Mouse (Mus musculus) layer of hippocampus, postnatal 36 days (tissue): Measurements from ENCODE around the gene Car14. TPM values are rescaled to one million over a fixed set of nuclear protein-coding genes. Genes with fewer than 3 reads are reported as not detected.
"Not testable (repeated sequence)": the region's sequence is repeated elsewhere in the genome, so short reads cannot be mapped to it uniquely, and the experiment has no call there.

Source experiments
- DNase-seq, 2 experiments: peaks; one replicate each; pipeline ENCODE4 v3.0.0; 2022
- total RNA-seq, 2 experiments: library from RNA; stranded (reverse); gene quantifications; 2 replicates each; pipeline ENCODE4 v1.2.3; 2021

Car14 gene
- total RNA-seq = 10 to 100 TPM in 1 of 2 experiments, 1 to 10 TPM in 1; 9.0 to 12.2 TPM

- no peak for DNase-seq
Observed at GRCm38 (mm10) chr3:95904568-95904967, at the start of gene Car14. Gene Car14, minus strand, starts transcription at chr3:95904691.

- no peak for DNase-seq
Observed at GRCm38 (mm10) chr3:95953522-95953921, 49.0 kb upstream of the Car14 start.

GRCm38 (mm10) chr3:95953023-95953422 is 48.5 kb upstream of the Car14 start:
- no peak for DNase-seq

GRCm38 (mm10) chr3:95951566-95951965 is 47.1 kb upstream of the Car14 start:
- DNase-seq = not testable (repeated sequence)

GRCm38 (mm10) chr3:95950763-95951551 is 46.5 kb upstream of the Car14 start:
- DNase-seq = peak; percentile 91 to 92

- DNase-seq = no peak
Observed at GRCm38 (mm10) chr3:95948325-95948724, 43.8 kb upstream of the Car14 start.

GRCm38 (mm10) chr3:95945731-95946240 is 41.3 kb upstream of the Car14 start:
- no peak for DNase-seq

- no peak for DNase-seq
Observed at GRCm38 (mm10) chr3:95944742-95945141, 40.3 kb upstream of the Car14 start.

- DNase-seq = no peak
Observed at GRCm38 (mm10) chr3:95943226-95943625, 38.7 kb upstream of the Car14 start.

GRCm38 (mm10) chr3:95942749-95943148 is 38.3 kb upstream of the Car14 start:
- DNase-seq = no peak

- no peak for DNase-seq
Observed at GRCm38 (mm10) chr3:95938835-95939234, 34.3 kb upstream of the Car14 start.

- no peak for DNase-seq
Observed at GRCm38 (mm10) chr3:95938217-95938616, 33.7 kb upstream of the Car14 start.

- DNase-seq = no peak
Observed at GRCm38 (mm10) chr3:95934448-95934847, 30.0 kb upstream of the Car14 start.

- DNase-seq = no peak
Observed at GRCm38 (mm10) chr3:95933111-95933750, 28.7 kb upstream of the Car14 start.

GRCm38 (mm10) chr3:95932566-95932965 is 28.1 kb upstream of the Car14 start:
- DNase-seq = no peak

- DNase-seq = no peak
Observed at GRCm38 (mm10) chr3:95932157-95932556, 27.7 kb upstream of the Car14 start.

- DNase-seq = no peak
Observed at GRCm38 (mm10) chr3:95931471-95931870, 27.0 kb upstream of the Car14 start.

- DNase-seq = no peak
Observed at GRCm38 (mm10) chr3:95930471-95930789, 25.9 kb upstream of the Car14 start.

GRCm38 (mm10) chr3:95929581-95930470 is 25.3 kb upstream of the Car14 start:
- peak; percentile 23 to 30 for DNase-seq

- DNase-seq = peak; percentile 97 to 98
Observed at GRCm38 (mm10) chr3:95928658-95929503, 24.4 kb upstream of the Car14 start, which contains the start of gene Anp32e. Gene Anp32e, plus strand, starts transcription at chr3:95929246.

GRCm38 (mm10) chr3:95928261-95928657 is 23.8 kb upstream of the Car14 start:
- no peak for DNase-seq

GRCm38 (mm10) chr3:95925087-95925486 is 20.6 kb upstream of the Car14 start:
- no peak for DNase-seq
